Mouse (Mus musculus) megakaryocyte, embryonic 14.5 days (primary cell): ENCODE measurements around the gene Mctp2.

ENCODE experiments used
- FLI1 ChIP-seq: IDR thresholded peaks from 2 replicates; pipeline ENCODE4 v1.6.1; 2012; ENCODE audit warnings: low read length, inconsistent platforms, mixed read lengths
- GATA1 ChIP-seq: IDR thresholded peaks from 3 replicates; pipeline ENCODE4 v1.6.1; 2012; ENCODE audit warnings: mixed read lengths, low read length, inconsistent platforms, borderline replicate concordance

- TF ChIP-seq FLI1: no peak
- no peak for TF ChIP-seq GATA1
Measured at GRCm38 (mm10) chr7:72209296-72209695, 97.1 kb downstream of the Mctp2 start.
